In genomic region chr4:127264183-127264554, GRCm38 (mm10) we compare ENCODE assay signal across 18 mouse cellular contexts. TPM values are rescaled to one million over a fixed set of nuclear protein-coding genes. Genes with fewer than 3 reads are reported as not detected.
DNase-seq lines count a peak whose midpoint lies in the region; ATAC-seq and TF ChIP-seq lines count a peak whose summit lies in the region.
"Had no signal": no experiment of that assay in that cellular context is flagged by ENCODE, and none has a peak within 500 bp of the region (broad histone marks: within the 10 kb centered on the region; RNA-seq: fewer than 3 reads in every experiment).

No protein-coding gene starts in this region.

- ATAC-seq in heart, embryonic 11.5 days (replicated peaks; ENCODE audit: insufficient number of reproducible peaks, low FRiP score, low TSS enrichment): peak; percentile 56
- no peak for ATAC-seq in megakaryocyte, adult 5-6 weeks (ENCODE audit: poor library complexity, severe bottlenecking)
- ATAC-seq in stomach, postnatal 0 days (ENCODE audit: low FRiP score, low TSS enrichment): no peak
- ATAC-seq: forebrain, postnatal 0 days had no signal

- no peak overlapping the region for H3K9ac ChIP-seq in heart, embryonic 11.5 days (ENCODE audit: low read depth, low read length)
- no peak overlapping the region for H3K9ac ChIP-seq in stomach, postnatal 0 days (ENCODE audit: low read length)
- H3K9ac ChIP-seq: forebrain, postnatal 0 days; limb, embryonic 13.5 days had no signal

- no peaks in the 10 kb centered on the region for H3K27me3 ChIP-seq in heart, embryonic 11.5 days (ENCODE audit: control insufficient read depth, insufficient read depth, low read length)
- H3K27me3 ChIP-seq in kidney, adult 2 months (replicated peaks; ENCODE audit: control insufficient read depth, insufficient read depth, low read length): no peaks in the 10 kb centered on the region
- peaks cover 32% of the 10 kb centered on the region for H3K27me3 ChIP-seq in megakaryocyte, embryonic 14.5 days (replicated peaks)
- no peaks in the 10 kb centered on the region for H3K27me3 ChIP-seq in stomach, postnatal 0 days (ENCODE audit: control insufficient read depth, insufficient read depth, low read length)

- H3K9me3 ChIP-seq in heart, embryonic 11.5 days (replicated peaks; ENCODE audit: control insufficient read depth, low read length): no peaks in the 10 kb centered on the region
- H3K9me3 ChIP-seq in megakaryocyte, embryonic 14.5 days: peaks cover 6% of the 10 kb centered on the region; the same call in 1 of the 2 replicates
- H3K9me3 ChIP-seq in stomach, postnatal 0 days (ENCODE audit: control insufficient read depth, low read length): no peaks in the 10 kb centered on the region
- H3K9me3 ChIP-seq: limb, embryonic 13.5 days had no signal

- intact Hi-C loops in heart, postnatal 25 days (cut with DNase I): no loop called here

- peaks cover 7% of the 10 kb centered on the region; the same call in 1 of the 2 replicates for H3K4me1 ChIP-seq in heart, embryonic 11.5 days (ENCODE audit: control insufficient read depth, insufficient read depth, low read length)
- H3K4me1 ChIP-seq in kidney, adult 2 months (ENCODE audit: control insufficient read depth, insufficient read depth, low read length): no peaks in the 10 kb centered on the region
- H3K4me1 ChIP-seq in megakaryocyte, embryonic 14.5 days: peaks cover 48% of the 10 kb centered on the region
- H3K4me1 ChIP-seq in stomach, postnatal 0 days (replicated peaks; ENCODE audit: control insufficient read depth, insufficient read depth): no peaks in the 10 kb centered on the region
- H3K4me1 ChIP-seq: limb, embryonic 13.5 days had no signal

- 37% methylated on average over 5 of the region's 5 CpGs for WGBS in heart, embryonic 11.5 days (ENCODE audit: insufficient replicate concordance)
- 62% methylated on average over 5 of the region's 5 CpGs for WGBS in kidney, adult 2 months
- 71% methylated on average over 5 of the region's 5 CpGs for WGBS in stomach, postnatal 0 days

- no peak for TF ChIP-seq EP300 in stomach, postnatal 0 days (optimal IDR thresholded peaks at IDR 0.05)

- no peak overlapping the region; the same call in 1 of the 2 replicates for H3K4me2 ChIP-seq in heart, embryonic 11.5 days
- H3K4me2 ChIP-seq in stomach, postnatal 0 days (replicated peaks; ENCODE audit: low read depth): no peak overlapping the region
- H3K4me2 ChIP-seq: limb, embryonic 13.5 days had no signal

- TF ChIP-seq POLR2A in kidney, adult 2 months (IDR thresholded peaks at IDR 0.05; ENCODE audit: low read depth, low read length): no peak

- H3K27ac ChIP-seq in heart, embryonic 11.5 days (ENCODE audit: low read depth, low read length): peak overlapping the region; percentile 77
- H3K27ac ChIP-seq in kidney, adult 2 months (ENCODE audit: insufficient read depth, low read depth, low read length): peak overlapping the region; percentile 37; the same call in 1 of the 2 replicates
- peak overlapping the region; percentile 13; the same call in 1 of the 2 replicates for H3K27ac ChIP-seq in stomach, postnatal 0 days (replicated peaks)
- H3K27ac ChIP-seq: left cerebral cortex, adult 2 months; limb, embryonic 13.5 days had no signal

- H3K4me3 ChIP-seq in heart, embryonic 11.5 days (ENCODE audit: low read depth, low read length): no peak overlapping the region
- H3K4me3 ChIP-seq in kidney, adult 2 months (ENCODE audit: insufficient read depth, low read depth, low read length): no peak overlapping the region
- H3K4me3 ChIP-seq in megakaryocyte, embryonic 14.5 days (replicated peaks): peak overlapping the region; percentile 79
- no peak overlapping the region for H3K4me3 ChIP-seq in stomach, postnatal 0 days (ENCODE audit: low read depth, low read length)
- H3K4me3 ChIP-seq: left cerebral cortex, adult 2 months; limb, embryonic 13.5 days had no signal

- no peak for DNase-seq in heart, postnatal 25 days (ENCODE audit: low spot score)
- DNase-seq in kidney, adult 2 months: no peak
- DNase-seq in kidney, adult 11 months: no peak
- DNase-seq in stomach, postnatal 0 days (ENCODE audit: low spot score): no peak
- no peak for DNase-seq in frontal cortex, postnatal 36 days (ENCODE audit: low spot score in 2 of 2)
- DNase-seq: B cell, adult 2 months; cerebellum, adult 9-10 months; embryo, embryonic 11 days; forebrain, postnatal 0 days; gastrocnemius, postnatal 36 days; spleen, adult 18-20 months had no signal

- no peaks in the 10 kb centered on the region for H3K36me3 ChIP-seq in heart, embryonic 11.5 days (ENCODE audit: control insufficient read depth, insufficient read depth, low read length)
- no peaks in the 10 kb centered on the region for H3K36me3 ChIP-seq in kidney, adult 2 months (ENCODE audit: control insufficient read depth, insufficient read depth, low read length)
- no peaks in the 10 kb centered on the region for H3K36me3 ChIP-seq in megakaryocyte, embryonic 14.5 days (replicated peaks; ENCODE audit: low read length)
- H3K36me3 ChIP-seq in stomach, postnatal 0 days (ENCODE audit: control insufficient read depth, insufficient read depth, low read length): no peaks in the 10 kb centered on the region
- H3K36me3 ChIP-seq: limb, embryonic 13.5 days had no signal

- no peak for TF ChIP-seq CTCF in kidney, adult 2 months (conservative IDR thresholded peaks at IDR 0.05; ENCODE audit: insufficient read depth, insufficient read length, low read depth, low read length)
- TF ChIP-seq CTCF in stomach, postnatal 0 days (IDR thresholded peaks at IDR 0.05; ENCODE audit: low read depth): no peak

RNA-seq across cellular contexts. Expression of gene Smim12, which starts 20.6 kb away (rescaled TPM):
- polyA plus RNA-seq in heart, embryonic 11.5 days (2014; fragmentation: Nextera tagmentation; extraction: Ambion mirVana): 62.2 and 67.7 TPM in 2 replicates
- 10 to 100 TPM; 49.2 to 50.6 TPM for total RNA-seq in heart, postnatal 25 days (2021)
- polyA plus RNA-seq in kidney, adult 2 months (2012; rRNA removed): 48.8 and 49.9 TPM in 2 replicates
- 10.2 and 60.3 TPM in 2 replicates for polyA plus RNA-seq in megakaryocyte, embryonic 14.5 days (2012; ENCODE audit: insufficient read depth, low replicate concordance)
- total RNA-seq in megakaryocyte, adult 5-6 weeks (2015): 33.9 and 37.3 TPM in 2 replicates
- 33.7 and 39.3 TPM in 2 replicates for total RNA-seq in megakaryocyte, adult 5-6 weeks (2017)
- 37.7 and 41.1 TPM in 2 replicates for polyA plus RNA-seq in stomach, postnatal 0 days (2015; fragmentation: Nextera tagmentation; extraction: Ambion mirVana)

RNA-seq across cellular contexts. Expression of gene Gja4, which starts 49.7 kb away (rescaled TPM):
- polyA plus RNA-seq in heart, embryonic 11.5 days (2014; fragmentation: Nextera tagmentation; extraction: Ambion mirVana): 40.6 and 41.5 TPM in 2 replicates
- 10 to 100 TPM; 11.1 to 12.5 TPM for total RNA-seq in heart, postnatal 25 days (2021)
- 17.8 and 19.2 TPM in 2 replicates for polyA plus RNA-seq in kidney, adult 2 months (2012; rRNA removed)
- 0.72 and 5.4 TPM in 2 replicates for polyA plus RNA-seq in megakaryocyte, embryonic 14.5 days (2012; ENCODE audit: insufficient read depth, low replicate concordance)
- total RNA-seq in megakaryocyte, adult 5-6 weeks (2015): 0.27 TPM in 1 of 2 replicates, not detected in the other
- not detected in 2 replicates for total RNA-seq in megakaryocyte, adult 5-6 weeks (2017)
- polyA plus RNA-seq in stomach, postnatal 0 days (2015; fragmentation: Nextera tagmentation; extraction: Ambion mirVana): 7.3 and 8.0 TPM in 2 replicates
- total RNA-seq: megakaryocyte-erythroid progenitor cell, adult 5-6 weeks; neutrophil, adult 5-6 weeks had no signal

Comparison
In these comparisons a context has a peak if more than half of its experiments do, and no peak if none do; other contexts are left out.
1. H3K27ac ChIP-seq: peak in every context shown above with its lines; median percentile 77 in heart, embryonic 11.5 days; 37 in kidney, adult 2 months; 13 in stomach, postnatal 0 days.